Mouse (Mus musculus) E14TG2a.4 (cell line): ENCODE measurements at regions not wholly inside any gene's neighbourhood (a gene's known extent, or its start where the extent isn't known, plus 50 kb on each side); places are given as distances from the start of the nearest gene placed in this dataset.
"Not testable (repeated sequence)": the region's sequence is repeated elsewhere in the genome, so short reads cannot be mapped to it uniquely, and the experiment has no call there.

Experiments used
- H3K27me3 ChIP-seq: 2 replicates; pipeline ENCODE4 v1.6.1; 2014; ENCODE audit warnings: low read length, control low read depth; ENCODE audit not compliant: insufficient read depth
- H3K36me3 ChIP-seq: 2 replicates; pipeline ENCODE4 v1.6.1; 2014; ENCODE audit warnings: low read length, control low read depth; ENCODE audit not compliant: insufficient read depth
- H3K4me1 ChIP-seq: replicated peaks from 2 replicates; pipeline ENCODE4 v1.6.1; 2014; ENCODE audit warnings: low read depth, low read length, control low read depth
- H3K4me3 ChIP-seq: replicated peaks from 2 replicates; pipeline ENCODE4 v1.5.1; 2014; ENCODE audit warnings: mild to moderate bottlenecking, low read length
- H3K9me3 ChIP-seq: 2 replicates; pipeline ENCODE4 v1.6.1; 2014; ENCODE audit warnings: low read length, control low read depth
- CTCF ChIP-seq: conservative IDR thresholded peaks from 2 replicates; pipeline ENCODE4 v1.5.1; 2014; ENCODE audit warnings: low read length
- NANOG ChIP-seq: IDR thresholded peaks from 2 replicates; pipeline ENCODE4 v1.6.1; 2014; ENCODE audit warnings: borderline replicate concordance, low read length, mixed read lengths
- POU5F1 ChIP-seq: IDR thresholded peaks from 2 replicates; pipeline ENCODE4 v1.6.1; 2014; ENCODE audit warnings: low read length, borderline replicate concordance

DNA sequence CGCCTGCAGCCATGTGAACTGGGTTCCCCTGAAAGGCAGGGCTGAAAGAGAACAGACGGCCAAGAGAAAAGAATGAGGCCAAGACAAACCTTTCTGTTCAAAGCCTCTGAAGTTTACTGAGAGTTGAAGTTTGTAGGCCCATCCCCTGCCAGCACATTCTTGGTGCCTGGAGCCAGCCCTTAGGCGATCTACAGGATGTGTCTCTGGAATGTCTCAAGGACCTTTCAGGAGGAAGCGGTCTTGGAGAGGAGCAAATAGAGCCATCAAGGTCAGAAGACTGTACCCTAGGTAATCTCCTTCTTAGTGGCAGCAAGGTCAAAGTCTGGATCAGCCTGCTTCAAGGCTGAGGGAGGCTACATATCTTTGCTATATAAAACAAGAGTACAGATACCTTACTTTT lies 350.3 kb downstream of the Gm8797 start:
- Histone ChIP-seq H3K4me3 (no peak overlapping the region), H3K9me3 (no peaks in the 10 kb centered on the region), H3K36me3 (no peaks in the 10 kb centered on the region), H3K27me3 (no peaks in the 10 kb centered on the region), H3K4me1 (peaks cover 9% of the 10 kb centered on the region; the same call in 1 of the 2 replicates)
- no peak for TF ChIP-seq POU5F1
- TF ChIP-seq NANOG = peak; percentile 64; the same call in 1 of the 2 replicates

- Histone ChIP-seq H3K4me3 (no peak overlapping the region), H3K9me3 (no peaks in the 10 kb centered on the region), H3K4me1 (peaks cover 9% of the 10 kb centered on the region; the same call in 1 of the 2 replicates), H3K27me3 (no peaks in the 10 kb centered on the region), H3K36me3 (no peaks in the 10 kb centered on the region)
- TF ChIP-seq NANOG = no peak
These were observed 352.3 kb downstream of the Gm8797 start for GRCm38 (mm10) chr3:6102866-6103265.

DNA sequence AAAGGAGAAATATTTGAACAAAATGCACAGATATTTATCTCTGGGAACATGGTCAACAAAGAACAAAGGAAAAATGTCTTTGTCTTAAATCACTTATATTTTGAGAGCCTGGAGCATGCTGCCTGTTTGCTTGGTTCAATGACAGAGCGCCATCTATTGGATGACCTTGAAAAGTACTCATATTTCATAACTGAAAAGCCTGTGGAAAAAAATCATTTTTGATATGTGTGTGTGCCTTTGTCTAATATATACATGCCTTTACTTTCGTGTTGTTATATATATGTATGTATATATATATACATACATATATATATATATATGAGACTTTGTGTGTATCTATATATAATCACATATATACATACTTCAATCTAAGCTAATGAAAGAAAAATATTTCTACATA lies 356.1 kb downstream of the Gm8797 start:
- Histone ChIP-seq H3K4me3 (no peak overlapping the region), H3K9me3 (no peaks in the 10 kb centered on the region), H3K36me3 (no peaks in the 10 kb centered on the region), H3K27me3 (no peaks in the 10 kb centered on the region), H3K4me1 (no peaks in the 10 kb centered on the region)
- no peak for TF ChIP-seq NANOG
- TF ChIP-seq POU5F1 = no peak
- peak; percentile 18; the same call in 1 of the 2 replicates for TF ChIP-seq CTCF

DNA sequence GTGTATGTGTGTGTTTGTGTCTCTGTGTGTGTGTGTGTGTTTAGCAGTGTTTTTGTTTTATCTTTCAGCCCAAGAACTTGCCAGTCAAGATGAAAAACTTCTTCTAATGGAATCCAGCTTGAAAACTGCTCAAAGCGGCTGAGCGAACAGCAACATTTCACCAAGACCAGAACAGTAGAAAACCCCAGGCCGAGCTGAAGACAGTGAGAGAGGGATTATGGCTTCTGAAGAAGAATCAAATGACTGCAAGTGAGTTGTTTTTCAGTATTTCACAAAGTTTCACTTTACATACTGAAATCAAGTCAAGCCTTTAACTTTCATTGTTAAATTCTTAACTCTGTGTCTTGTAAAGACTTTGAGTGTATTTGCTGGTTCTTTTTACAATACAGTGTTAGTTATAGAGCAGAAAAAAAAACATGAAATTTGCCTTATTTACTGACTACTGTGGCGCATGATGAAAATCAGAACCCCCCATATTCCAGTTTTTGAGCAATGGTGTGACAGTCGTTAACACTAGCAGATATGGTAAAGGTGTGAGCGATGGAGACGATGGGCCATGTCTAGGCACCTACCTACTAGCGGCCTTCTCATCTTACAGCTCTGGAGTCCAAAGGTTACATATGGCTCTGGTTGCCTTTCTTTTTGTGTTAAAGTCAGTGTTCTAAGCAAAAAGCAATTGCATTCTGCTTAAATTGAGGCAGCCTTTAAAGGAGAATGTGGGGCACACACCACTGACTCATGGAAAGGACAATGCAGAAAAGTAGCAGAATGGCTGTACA lies 357.0 kb downstream of the Gm8797 start:
- Histone ChIP-seq H3K4me1 (no peaks in the 10 kb centered on the region), H3K27me3 (no peaks in the 10 kb centered on the region), H3K9me3 (no peaks in the 10 kb centered on the region), H3K36me3 (no peaks in the 10 kb centered on the region), H3K4me3 (no peak overlapping the region)
- no peak for TF ChIP-seq POU5F1
- TF ChIP-seq CTCF = no peak
- TF ChIP-seq NANOG = no peak

DNA sequence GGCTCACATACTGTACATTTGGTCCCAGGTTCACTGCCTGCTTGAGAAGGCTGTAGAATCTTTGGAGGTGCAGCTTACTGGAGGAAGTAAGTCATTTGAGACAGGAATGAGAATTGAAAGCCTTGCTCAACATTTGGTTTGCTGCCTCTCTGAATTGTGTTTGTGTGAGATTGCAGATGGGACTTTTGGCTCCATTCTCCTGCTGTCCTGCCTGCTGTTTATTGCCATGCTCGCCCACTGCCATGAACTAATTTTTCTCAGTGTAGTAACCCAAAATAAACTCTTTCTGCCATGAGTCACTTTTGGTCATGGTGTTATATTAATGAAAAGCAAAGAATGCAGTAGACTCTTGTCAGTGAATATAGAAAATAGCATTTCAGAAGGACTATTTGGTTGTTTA lies 368.1 kb downstream of the Gm8797 start:
- no peaks in the 10 kb centered on the region for H3K4me1 ChIP-seq
- peaks cover 11% of the 10 kb centered on the region; the same call in 1 of the 2 replicates for H3K9me3 ChIP-seq
- no peak overlapping the region for H3K4me3 ChIP-seq
- no peak for TF ChIP-seq CTCF
- no peaks in the 10 kb centered on the region for H3K36me3 ChIP-seq
- H3K27me3 ChIP-seq = no peaks in the 10 kb centered on the region

DNA sequence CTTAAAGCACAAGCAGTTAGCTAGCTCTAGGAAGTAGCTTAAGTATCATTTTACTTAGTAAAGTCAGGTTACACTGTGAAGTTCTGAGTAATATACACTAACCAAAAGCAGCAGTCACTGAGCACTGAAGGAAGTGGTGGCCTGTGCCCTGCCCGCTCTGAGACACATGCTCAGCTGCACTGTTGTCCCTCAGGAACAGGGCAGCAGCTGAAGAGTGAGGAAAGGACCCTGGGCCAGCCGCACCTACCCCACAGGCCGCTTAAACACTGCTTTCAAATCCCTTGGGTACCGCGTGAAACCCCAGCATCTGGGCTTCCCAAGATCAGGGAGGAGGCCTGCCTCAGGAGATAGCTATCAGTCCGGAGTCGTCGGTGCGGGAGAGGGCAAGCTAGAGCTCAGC lies 385.1 kb downstream of the Gm8797 start:
- H3K9me3 ChIP-seq, H3K36me3 ChIP-seq, H3K4me1 ChIP-seq: not testable (repeated sequence)
- H3K4me3 ChIP-seq = peak overlapping the region; percentile 17; the same call in 1 of the 2 replicates
- H3K27me3 ChIP-seq = peaks cover 24% of the 10 kb centered on the region

- peaks cover 24% of the 10 kb centered on the region for H3K27me3 ChIP-seq
- TF ChIP-seq POU5F1 (no peak), CTCF (no peak), NANOG (no peak)
- H3K9me3 ChIP-seq = peaks cover 9% of the 10 kb centered on the region
- peaks cover 8% of the 10 kb centered on the region; the same call in 1 of the 2 replicates for H3K4me1 ChIP-seq
- no peaks in the 10 kb centered on the region for H3K36me3 ChIP-seq
- peak overlapping the region; percentile 69 for H3K4me3 ChIP-seq
These were observed 386.8 kb downstream of the Gm8797 start for GRCm38 (mm10) chr3:6137374-6137773.

- Histone ChIP-seq H3K4me1 (peaks cover 27% of the 10 kb centered on the region), H3K36me3 (no peaks in the 10 kb centered on the region), H3K27me3 (no peaks in the 10 kb centered on the region), H3K9me3 (0 out of 2 replicates have a peak, but pooled peaks cover 4% of the 10 kb centered on the region), H3K4me3 (no peak overlapping the region)
- peak; percentile 71 for TF ChIP-seq POU5F1
- TF ChIP-seq NANOG = peak; percentile 60
- no peak for TF ChIP-seq CTCF
These were observed 423.2 kb downstream of the Gm8797 start for GRCm38 (mm10) chr3:6173775-6174174.

- H3K4me3 ChIP-seq = no peak overlapping the region
- no peak for TF ChIP-seq NANOG
- TF ChIP-seq CTCF = no peak
- TF ChIP-seq POU5F1 = no peak
- H3K4me1 ChIP-seq = no peaks in the 10 kb centered on the region
- no peaks in the 10 kb centered on the region for H3K9me3 ChIP-seq
- H3K27me3 ChIP-seq = no peaks in the 10 kb centered on the region
- no peaks in the 10 kb centered on the region for H3K36me3 ChIP-seq
These were observed 431.9 kb downstream of the Gm8797 start for GRCm38 (mm10) chr3:6182533-6182932.
